Mouse (Mus musculus) urinary bladder, postnatal 10 days (tissue): ENCODE data around the gene Defb42.

Experiments used
- DNase-seq: peaks from one replicate; pipeline ENCODE4 v3.0.0; 2022; ENCODE audit warnings: low spot score

Gene Defb42

DNA sequence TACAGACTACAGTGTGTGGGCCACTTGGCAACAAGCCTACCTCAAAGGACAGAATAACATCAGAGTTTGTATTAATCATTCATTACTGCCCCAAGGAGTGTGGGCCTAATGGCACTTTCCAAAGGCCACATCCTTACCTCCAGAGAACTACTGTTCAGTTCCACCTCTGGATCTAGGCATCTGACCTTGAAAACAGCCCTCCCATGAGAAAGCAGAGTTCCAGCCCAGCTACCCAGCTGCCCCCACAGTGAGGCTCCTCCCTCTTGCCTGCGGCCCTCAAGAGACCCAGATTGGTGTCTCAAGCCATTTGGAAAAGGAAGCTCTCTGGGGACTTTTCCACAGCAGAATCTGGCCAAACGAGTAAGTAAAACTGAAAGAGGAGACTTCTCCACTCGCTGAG lies at the start of gene Defb42:
Gene Defb42 (plus strand): TSS at position 301 of the 400 bp plus-strand sequence.
- no peak for DNase-seq

DNA sequence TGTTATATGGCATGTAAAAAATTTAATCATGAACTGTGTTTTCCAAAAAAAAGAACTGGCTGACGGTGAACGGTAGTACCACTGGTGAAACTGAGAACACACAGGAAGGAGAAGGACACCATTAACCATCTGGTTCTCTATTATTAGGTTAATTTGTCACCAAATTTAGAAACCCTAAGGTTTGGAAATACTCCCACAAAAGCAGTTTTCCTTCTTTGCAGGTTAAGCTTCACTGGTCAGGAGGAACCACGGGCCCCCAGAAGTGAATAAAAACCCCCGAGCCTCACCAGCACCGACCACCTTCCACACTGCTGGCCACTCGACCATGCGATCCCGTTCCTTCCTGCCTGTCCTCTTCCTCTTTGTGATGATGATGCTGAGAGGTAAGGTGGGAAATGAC lies 49.0 kb upstream of the Defb42 start, which contains the start of gene Defb47:
Gene Defb47 (plus strand): TSS at position 301 of the 400 bp plus-strand sequence.
- no peak for DNase-seq

GRCm38 (mm10) chr14:62998977-62999376 lies 47.8 kb upstream of the Defb42 start:
- DNase-seq: no peak

- no peak for DNase-seq
Observed at GRCm38 (mm10) chr14:63002588-63002987, 44.2 kb upstream of the Defb42 start.

- DNase-seq: no peak
Observed at GRCm38 (mm10) chr14:63011471-63011870, 35.3 kb upstream of the Defb42 start, which contains the start of gene Defb43. Gene Defb43, plus strand, starts transcription at chr14:63011771.

GRCm38 (mm10) chr14:63013082-63013481 lies 33.7 kb upstream of the Defb42 start:
- no peak for DNase-seq

- no peak for DNase-seq
Observed at GRCm38 (mm10) chr14:63014667-63015066, 32.1 kb upstream of the Defb42 start.

DNA sequence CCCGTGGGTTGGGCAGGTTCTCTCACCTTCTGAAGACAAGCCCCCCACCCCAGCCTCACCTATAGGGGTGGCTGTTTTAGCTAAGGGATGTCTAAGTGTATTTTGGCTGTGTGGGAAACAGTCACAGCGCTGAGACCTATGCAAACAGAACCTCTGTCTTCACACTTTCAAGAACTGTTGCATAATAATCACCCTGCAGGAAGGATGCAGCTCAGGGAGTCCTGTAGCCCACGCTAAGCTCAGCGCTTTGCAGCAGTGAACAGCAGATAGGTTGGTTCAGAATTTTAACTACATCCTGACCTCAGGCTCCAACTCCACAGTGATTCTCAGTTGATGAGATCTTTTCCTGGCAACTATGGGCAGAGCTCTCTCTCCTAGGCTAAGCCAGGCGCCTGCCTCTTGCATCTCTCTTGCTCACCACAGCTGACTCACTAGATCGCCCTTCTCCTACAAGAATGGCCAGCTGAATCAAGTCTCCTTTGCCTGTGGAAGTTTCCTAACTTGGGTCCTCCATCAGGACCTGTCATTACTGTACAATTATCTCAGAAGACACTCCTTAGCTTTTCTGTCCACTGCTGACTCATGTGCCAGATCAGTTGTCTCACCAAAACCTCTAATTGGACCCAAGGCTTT lies 26.2 kb upstream of the Defb42 start:
- no peak for DNase-seq

- no peak for DNase-seq
Observed at GRCm38 (mm10) chr14:63049910-63050370, 3.1 kb downstream of the Defb42 start, which contains the start of gene Defb30. Gene Defb30, minus strand, starts transcription at chr14:63049960.

- no peak for DNase-seq
Observed at GRCm38 (mm10) chr14:63050769-63051168, 4.0 kb downstream of the Defb42 start.

DNA sequence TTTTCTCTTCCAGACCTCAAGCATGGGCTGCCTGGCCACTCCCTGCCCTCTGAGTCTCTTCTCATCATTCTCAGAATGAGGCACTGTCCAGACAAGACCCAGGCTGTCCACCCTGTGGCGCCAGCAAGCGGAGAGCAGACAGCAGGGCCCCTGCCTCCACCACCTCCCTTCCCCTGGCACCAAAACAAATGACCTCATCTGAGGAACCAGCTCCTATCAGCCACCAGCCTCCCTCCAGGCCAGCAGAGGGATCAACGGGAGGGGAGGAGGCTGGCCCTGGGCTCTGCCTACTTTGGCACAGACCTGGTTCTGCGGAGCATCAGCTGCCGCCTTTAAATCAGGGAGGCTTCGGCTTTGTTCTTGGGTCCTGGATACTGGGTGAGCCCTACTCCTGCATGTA lies 7.9 kb downstream of the Defb42 start:
- no peak for DNase-seq

- DNase-seq: no peak
Observed at GRCm38 (mm10) chr14:63060361-63060760, 13.6 kb downstream of the Defb42 start.

- no peak for DNase-seq
Observed at GRCm38 (mm10) chr14:63062184-63062583, 15.4 kb downstream of the Defb42 start.

DNA sequence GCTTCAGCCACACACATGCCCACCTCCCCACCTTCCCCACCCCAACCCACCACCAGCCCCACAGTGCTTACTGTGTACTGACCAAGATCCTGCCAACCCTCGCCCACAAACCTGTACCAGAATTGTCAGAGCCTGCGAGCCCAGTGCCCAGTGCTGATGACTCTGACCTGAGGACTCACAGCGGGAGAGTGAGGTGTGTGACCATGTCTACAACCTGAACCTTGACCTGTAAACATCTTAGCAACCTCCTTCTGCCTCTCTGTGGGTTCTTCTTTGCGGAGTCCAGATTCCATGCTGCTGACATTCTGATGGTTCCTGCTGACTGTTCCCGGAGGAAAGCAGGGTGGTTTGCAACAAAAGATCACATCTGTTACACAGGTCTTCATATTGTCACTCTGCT lies 18.6 kb downstream of the Defb42 start:
- no peak for DNase-seq

DNA sequence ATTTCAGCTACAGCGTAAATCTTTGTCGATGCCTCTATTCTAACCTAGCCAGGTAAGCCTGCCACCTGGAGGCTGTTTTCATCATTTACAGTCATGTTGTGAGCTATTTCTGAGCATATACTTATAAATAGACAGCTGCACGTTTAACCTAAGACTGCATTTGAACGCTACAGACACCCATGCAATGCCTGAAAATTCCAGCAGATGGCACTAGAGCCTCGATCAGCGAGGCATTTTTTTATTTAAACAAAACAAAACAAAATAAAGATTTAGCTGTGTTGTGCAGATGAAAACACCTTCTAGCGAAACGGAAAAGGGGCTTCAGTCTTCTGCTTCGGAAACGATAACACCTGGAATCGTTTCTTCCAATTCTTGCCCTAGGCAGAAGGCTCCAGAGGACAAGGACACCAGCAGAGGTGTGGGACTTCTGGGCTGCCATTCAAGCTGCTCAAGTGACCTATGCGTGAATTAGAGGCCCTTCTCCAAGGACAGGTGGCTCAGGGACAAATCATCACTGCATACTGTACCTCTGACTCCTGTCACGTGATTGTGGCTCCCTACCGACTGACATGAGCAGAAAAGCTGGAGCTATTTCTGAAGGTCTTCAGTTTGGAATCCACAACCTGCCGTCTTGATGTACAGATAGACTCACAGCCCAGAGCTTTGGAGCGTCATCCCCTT lies 20.0 kb downstream of the Defb42 start:
- DNase-seq: no peak

DNA sequence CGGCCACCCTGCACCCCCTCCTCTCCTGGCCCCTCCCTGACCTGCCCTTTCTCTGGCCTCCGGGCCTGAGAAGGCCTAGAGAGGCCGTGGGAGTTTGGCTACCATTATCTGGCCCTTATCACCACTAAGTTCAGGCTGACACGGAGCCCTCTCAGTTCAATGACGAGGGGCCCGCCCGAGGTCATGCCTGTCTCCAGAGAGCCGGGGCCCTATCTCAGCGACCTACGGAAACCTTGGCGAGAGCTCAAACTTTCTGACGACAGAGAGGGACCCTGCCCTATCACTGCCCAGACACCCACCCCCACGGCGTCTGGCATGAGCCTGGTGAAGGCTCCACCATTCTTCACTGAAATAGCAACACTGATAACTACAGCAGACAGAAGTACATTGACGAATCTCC lies 20.9 kb downstream of the Defb42 start:
- DNase-seq: no peak
